Mouse (Mus musculus): ENCODE measurements at regions not wholly inside any gene's neighbourhood (a gene's known extent, or its start where the extent isn't known, plus 50 kb on each side); places are given as distances from the start of the nearest gene placed in this dataset.

GRCm38 (mm10) chr2:128339061-128339642 lies 213.3 kb downstream of the Bcl2l11 start:
- Histone ChIP-seq H3K4me1 (ENCODE audit: control insufficient read depth, insufficient read depth, low read length) (peaks cover 60% of the 10 kb centered on the region), H3K27me3 (ENCODE audit: control insufficient read depth, insufficient read depth, low read length) (no peaks in the 10 kb centered on the region), H3K36me3 (ENCODE audit: control insufficient read depth, insufficient read depth, low read length) (no peaks in the 10 kb centered on the region), H3K4me3 (replicated peaks; ENCODE audit: low read length) (no peak overlapping the region), H3K27ac (replicated peaks; ENCODE audit: low read depth, low read length) (peak overlapping the region; percentile 73), H3K4me2 (replicated peaks; ENCODE audit: low read depth, low read length, severe bottlenecking) (peak overlapping the region; percentile 26; the same call in 1 of the 2 replicates), H3K9me3 (ENCODE audit: control insufficient read depth, low read length) (no peaks in the 10 kb centered on the region), H3K9ac (ENCODE audit: low read depth, low read length, severe bottlenecking) (no peak overlapping the region)
- TF ChIP-seq POLR2A (IDR thresholded peaks at IDR 0.05; ENCODE audit: borderline replicate concordance, extremely low read depth, insufficient read depth, insufficient read length), result no peak
- DNase-seq (ENCODE audit: low spot score) (peak; percentile 61), ATAC-seq (ENCODE audit: low FRiP score, low read depth) (peak; percentile 27)
- WGBS, result 5% methylated on average over 8 of the region's 8 CpGs

GRCm38 (mm10) chr2:128339643-128340487 lies 214.0 kb downstream of the Bcl2l11 start:
- Histone ChIP-seq H3K36me3 (ENCODE audit: control insufficient read depth, insufficient read depth, low read length) (no peaks in the 10 kb centered on the region), H3K27me3 (ENCODE audit: control insufficient read depth, insufficient read depth, low read length) (no peaks in the 10 kb centered on the region), H3K4me3 (replicated peaks; ENCODE audit: low read length) (no peak overlapping the region), H3K9ac (ENCODE audit: low read depth, low read length, severe bottlenecking) (no peak overlapping the region), H3K4me1 (ENCODE audit: control insufficient read depth, insufficient read depth, low read length) (peaks cover 53% of the 10 kb centered on the region), H3K4me2 (replicated peaks; ENCODE audit: low read depth, low read length, severe bottlenecking) (peak overlapping the region; percentile 26), H3K9me3 (ENCODE audit: control insufficient read depth, low read length) (no peaks in the 10 kb centered on the region), H3K27ac (replicated peaks; ENCODE audit: low read depth, low read length) (peak overlapping the region; percentile 73)
- ATAC-seq (ENCODE audit: low FRiP score, low read depth), result peak; percentile 79
- WGBS, result 21% methylated on average over 19 of the region's 19 CpGs
- no peak for TF ChIP-seq POLR2A (IDR thresholded peaks at IDR 0.05; ENCODE audit: borderline replicate concordance, extremely low read depth, insufficient read depth, insufficient read length)
- peak; percentile 79 for DNase-seq (ENCODE audit: low spot score)

- Histone ChIP-seq H3K4me1 (ENCODE audit: control insufficient read depth, insufficient read depth, low read length) (peaks cover 48% of the 10 kb centered on the region), H3K4me3 (replicated peaks; ENCODE audit: low read length) (no peak overlapping the region), H3K27me3 (ENCODE audit: control insufficient read depth, insufficient read depth, low read length) (no peaks in the 10 kb centered on the region), H3K36me3 (ENCODE audit: control insufficient read depth, insufficient read depth, low read length) (no peaks in the 10 kb centered on the region), H3K9me3 (ENCODE audit: control insufficient read depth, low read length) (no peaks in the 10 kb centered on the region), H3K27ac (replicated peaks; ENCODE audit: low read depth, low read length) (peak overlapping the region; percentile 73; the same call in 1 of the 2 replicates), H3K9ac (ENCODE audit: low read depth, low read length, severe bottlenecking) (no peak overlapping the region), H3K4me2 (replicated peaks; ENCODE audit: low read depth, low read length, severe bottlenecking) (no peak overlapping the region)
- DNase-seq (ENCODE audit: low spot score) (no peak), ATAC-seq (ENCODE audit: low FRiP score, low read depth) (no peak)
- TF ChIP-seq POLR2A (IDR thresholded peaks at IDR 0.05; ENCODE audit: borderline replicate concordance, extremely low read depth, insufficient read depth, insufficient read length), result no peak
- WGBS, result 85% methylated on average over 5 of the region's 5 CpGs
Observed at GRCm38 (mm10) chr2:128340631-128341240, 214.9 kb downstream of the Bcl2l11 start.

GRCm38 (mm10) chr2:128342212-128342611 lies 216.4 kb downstream of the Bcl2l11 start:
- WGBS, result 74% methylated on average over 9 of the region's 9 CpGs
- H3K4me3 ChIP-seq (replicated peaks; ENCODE audit: low read length), result no peak overlapping the region
- H3K9ac ChIP-seq (ENCODE audit: low read depth, low read length, severe bottlenecking), result no peak overlapping the region
- no peaks in the 10 kb centered on the region for H3K9me3 ChIP-seq (ENCODE audit: control insufficient read depth, low read length)
- H3K27ac ChIP-seq (replicated peaks; ENCODE audit: low read depth, low read length), result no peak overlapping the region
- ATAC-seq (ENCODE audit: low FRiP score, low read depth) (no peak), DNase-seq (ENCODE audit: low spot score) (no peak)
- no peak for TF ChIP-seq POLR2A (IDR thresholded peaks at IDR 0.05; ENCODE audit: borderline replicate concordance, extremely low read depth, insufficient read depth, insufficient read length)
- no peak overlapping the region for H3K4me2 ChIP-seq (replicated peaks; ENCODE audit: low read depth, low read length, severe bottlenecking)
- H3K27me3 ChIP-seq (ENCODE audit: control insufficient read depth, insufficient read depth, low read length), result no peaks in the 10 kb centered on the region
- no peaks in the 10 kb centered on the region for H3K36me3 ChIP-seq (ENCODE audit: control insufficient read depth, insufficient read depth, low read length)
- H3K4me1 ChIP-seq (ENCODE audit: control insufficient read depth, insufficient read depth, low read length), result peaks cover 49% of the 10 kb centered on the region

- Histone ChIP-seq H3K4me2 (replicated peaks; ENCODE audit: low read depth, low read length, severe bottlenecking) (no peak overlapping the region), H3K36me3 (ENCODE audit: control insufficient read depth, insufficient read depth, low read length) (no peaks in the 10 kb centered on the region), H3K27ac (replicated peaks; ENCODE audit: low read depth, low read length) (peak overlapping the region; percentile 6), H3K27me3 (ENCODE audit: control insufficient read depth, insufficient read depth, low read length) (no peaks in the 10 kb centered on the region), H3K9me3 (ENCODE audit: control insufficient read depth, low read length) (no peaks in the 10 kb centered on the region), H3K4me1 (ENCODE audit: control insufficient read depth, insufficient read depth, low read length) (peaks cover 17% of the 10 kb centered on the region; the same call in 1 of the 2 replicates), H3K9ac (ENCODE audit: low read depth, low read length, severe bottlenecking) (no peak overlapping the region), H3K4me3 (replicated peaks; ENCODE audit: low read length) (no peak overlapping the region)
- 30% methylated on average over 11 of the region's 11 CpGs for WGBS
- ATAC-seq (ENCODE audit: low FRiP score, low read depth) (no peak; the same call in 1 of the 2 replicates), DNase-seq (ENCODE audit: low spot score) (peak; percentile 39)
- no peak for TF ChIP-seq POLR2A (IDR thresholded peaks at IDR 0.05; ENCODE audit: borderline replicate concordance, extremely low read depth, insufficient read depth, insufficient read length)
Observed at GRCm38 (mm10) chr2:128345557-128345956, 219.7 kb downstream of the Bcl2l11 start.

All from limb, embryonic 14.5 days (tissue).